Mouse (Mus musculus) forebrain, embryonic 11.5 days (tissue): Measurements from ENCODE around the gene Micu2. TPM values are rescaled to one million over a fixed set of nuclear protein-coding genes. Genes with fewer than 3 reads are reported as not detected.
"Not testable (repeated sequence)": the region's sequence is repeated elsewhere in the genome, so short reads cannot be mapped to it uniquely, and the experiment has no call there.

ENCODE experiments used
- ATAC-seq: fragments of 200-750 bp; cut with Nextera tagmentation; replicated peaks from 2 replicates; pipeline ENCODE4 v1.8.0; 2017; ENCODE audit warnings: moderate TSS enrichment; ENCODE audit not compliant: low FRiP score
- DNase-seq: peaks from one replicate; pipeline ENCODE4 v3.0.0-alpha.2; 2017; ENCODE audit warnings: low spot score
- H3K27ac ChIP-seq: fragments of 300-500 bp; sonication (generic); 2 replicates; pipeline ENCODE4 v1.5.1; 2014; ENCODE audit warnings: low read depth, low read length
- H3K27me3 ChIP-seq: fragments of 300-500 bp; sonication (generic); 2 replicates; pipeline ENCODE4 v1.6.1; 2014; ENCODE audit warnings: mild to moderate bottlenecking, low read length, mixed read lengths; ENCODE audit not compliant: control insufficient read depth, insufficient read depth
- H3K36me3 ChIP-seq: fragments of 300-500 bp; sonication (generic); 2 replicates; pipeline ENCODE4 v1.6.1; 2014; ENCODE audit warnings: mild to moderate bottlenecking, low read length, moderate library complexity, mixed read lengths; ENCODE audit not compliant: control insufficient read depth, insufficient read depth
- H3K4me1 ChIP-seq: fragments of 300-500 bp; sonication (generic); replicated peaks from 2 replicates; pipeline ENCODE4 v1.6.1; 2014; ENCODE audit warnings: low read length, mixed read lengths; ENCODE audit not compliant: control insufficient read depth, insufficient read depth
- H3K4me2 ChIP-seq: fragments of 300-500 bp; sonication (generic); 2 replicates; pipeline ENCODE4 v1.6.1; 2014; ENCODE audit warnings: low read depth, mild to moderate bottlenecking, low read length, moderate library complexity, mixed read lengths; ENCODE audit not compliant: severe bottlenecking
- H3K4me3 ChIP-seq: fragments of 300-500 bp; sonication (generic); 2 replicates; pipeline ENCODE4 v1.5.1; 2014; ENCODE audit warnings: low read depth, low read length
- H3K9ac ChIP-seq: fragments of 300-500 bp; sonication (generic); 2 replicates; pipeline ENCODE4 v1.6.1; 2014; ENCODE audit warnings: low read length
- H3K9me3 ChIP-seq: fragments of 300-500 bp; sonication (generic); 2 replicates; pipeline ENCODE4 v1.6.1; 2016; ENCODE audit warnings: low read length, mixed read lengths; ENCODE audit not compliant: control insufficient read depth
- WGBS: fragments of 180-500 bp; shearing (Covaris S2); extraction: QIAGEN DNeasy Blood & Tissue Kit; methylation state at CpG from one replicate; pipeline ENCODE4 v1.1.7; 2014; 5-methylcytosine and 5-hydroxymethylcytosine counted together
- polyA plus RNA-seq: library from polyadenylated mRNA; unstranded; fragments of >200 nt; fragmentation: Nextera tagmentation; extraction: Ambion mirVana; gene quantifications from 2 replicates; pipeline ENCODE4 v1.2.1, GENCODE M21; 2014

Micu2 gene
- polyA plus RNA-seq, 1 experiment from 2014 or later, result 52.7 TPM

DNA sequence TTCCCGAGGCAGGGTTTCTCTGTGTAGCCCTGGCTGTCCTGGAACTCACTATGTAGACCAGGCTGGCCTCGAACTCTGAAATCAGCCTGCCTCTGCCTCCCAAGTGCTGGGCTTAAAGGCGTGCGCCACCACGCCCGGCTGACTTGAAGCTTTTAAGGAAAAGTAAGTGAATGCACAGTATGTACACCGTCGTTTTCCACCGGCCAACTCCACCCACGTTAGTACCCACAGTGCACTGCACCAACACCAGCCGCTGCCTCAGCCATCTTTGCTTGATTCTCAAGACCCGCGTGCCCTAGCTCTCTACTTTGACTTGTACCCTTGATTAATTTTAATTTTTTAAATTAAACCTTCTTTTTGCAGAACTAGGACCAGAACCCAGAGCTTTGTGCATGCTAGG lies 64.4 kb downstream of the Micu2 start:
- DNase-seq, result no peak
- WGBS, result 96% methylated on average over 13 of the region's 13 CpGs
- ATAC-seq, result no peak
- no peak overlapping the region for H3K9ac ChIP-seq
- H3K27ac ChIP-seq, result no peak overlapping the region
- no peaks in the 10 kb centered on the region for H3K9me3 ChIP-seq
- no peak overlapping the region for H3K4me3 ChIP-seq
- H3K27me3 ChIP-seq, result no peaks in the 10 kb centered on the region
- no peaks in the 10 kb centered on the region for H3K4me1 ChIP-seq
- H3K36me3 ChIP-seq, result no peaks in the 10 kb centered on the region
- no peak overlapping the region for H3K4me2 ChIP-seq

DNA sequence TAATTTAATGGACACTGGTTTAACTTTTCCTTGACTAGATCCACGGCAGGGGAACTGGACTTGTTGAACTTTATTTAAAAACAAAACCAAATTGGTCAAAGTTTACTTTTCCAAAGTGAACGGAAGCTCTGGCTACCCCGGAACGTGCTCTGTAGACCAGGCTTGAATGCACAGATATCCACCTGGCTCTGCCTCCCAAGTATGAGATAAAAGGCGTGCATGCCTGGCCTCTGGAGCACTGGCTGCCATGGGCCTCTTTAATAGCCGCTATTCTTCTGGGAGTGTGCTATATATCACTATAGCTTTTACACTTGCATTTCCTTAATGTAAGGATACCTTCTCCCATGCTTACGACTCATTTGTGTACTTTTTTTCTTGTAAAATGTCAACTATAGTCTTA lies 65.5 kb downstream of the Micu2 start:
- 89% methylated on average over 7 of the region's 7 CpGs for WGBS

DNA sequence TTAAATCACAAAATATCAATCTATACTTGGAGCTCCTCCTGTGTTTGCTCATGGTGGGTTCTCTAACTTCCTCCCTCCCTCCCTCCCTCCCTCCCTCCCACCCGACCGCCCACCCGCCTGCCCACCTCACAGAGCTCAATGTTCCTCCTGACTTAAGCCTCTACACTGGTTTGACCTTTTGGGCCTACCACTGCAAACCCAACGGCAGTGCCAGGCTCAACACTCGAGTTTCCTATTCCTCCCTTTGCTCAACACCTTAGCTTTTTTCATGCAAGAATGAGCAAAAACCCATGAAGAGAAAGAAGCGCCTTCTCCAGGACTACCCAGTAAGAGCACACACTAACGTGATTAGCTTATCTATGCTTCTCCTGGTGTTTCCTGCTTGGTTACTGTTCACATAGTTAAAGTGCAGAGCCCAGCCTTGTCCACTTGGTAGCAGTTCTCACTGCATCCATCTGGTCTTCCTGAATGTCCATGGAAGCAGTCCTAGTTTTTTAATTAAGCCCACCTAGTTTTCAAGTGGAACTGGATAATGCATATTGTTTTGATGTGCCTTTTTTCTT lies 66.1 kb downstream of the Micu2 start:
- 71% methylated on average over 7 of the region's 7 CpGs for WGBS
- H3K4me1 ChIP-seq, result no peaks in the 10 kb centered on the region
- no peaks in the 10 kb centered on the region for H3K27me3 ChIP-seq
- no peaks in the 10 kb centered on the region for H3K9me3 ChIP-seq
- no peaks in the 10 kb centered on the region for H3K36me3 ChIP-seq
- no peak for ATAC-seq
- no peak overlapping the region for H3K27ac ChIP-seq
- no peak overlapping the region for H3K4me3 ChIP-seq
- DNase-seq, result no peak
- H3K9ac ChIP-seq, result no peak overlapping the region
- no peak overlapping the region for H3K4me2 ChIP-seq

More for the DNA sequence above, 65.5 kb downstream of the Micu2 start:
- H3K9me3 ChIP-seq, result no peaks in the 10 kb centered on the region
- H3K4me1 ChIP-seq, result no peaks in the 10 kb centered on the region
- no peak overlapping the region for H3K27ac ChIP-seq
- no peak overlapping the region for H3K4me3 ChIP-seq
- H3K36me3 ChIP-seq, result no peaks in the 10 kb centered on the region
- no peak for DNase-seq
- no peaks in the 10 kb centered on the region for H3K27me3 ChIP-seq
- no peak for ATAC-seq
- H3K9ac ChIP-seq, result no peak overlapping the region
- H3K4me2 ChIP-seq, result no peak overlapping the region

DNA sequence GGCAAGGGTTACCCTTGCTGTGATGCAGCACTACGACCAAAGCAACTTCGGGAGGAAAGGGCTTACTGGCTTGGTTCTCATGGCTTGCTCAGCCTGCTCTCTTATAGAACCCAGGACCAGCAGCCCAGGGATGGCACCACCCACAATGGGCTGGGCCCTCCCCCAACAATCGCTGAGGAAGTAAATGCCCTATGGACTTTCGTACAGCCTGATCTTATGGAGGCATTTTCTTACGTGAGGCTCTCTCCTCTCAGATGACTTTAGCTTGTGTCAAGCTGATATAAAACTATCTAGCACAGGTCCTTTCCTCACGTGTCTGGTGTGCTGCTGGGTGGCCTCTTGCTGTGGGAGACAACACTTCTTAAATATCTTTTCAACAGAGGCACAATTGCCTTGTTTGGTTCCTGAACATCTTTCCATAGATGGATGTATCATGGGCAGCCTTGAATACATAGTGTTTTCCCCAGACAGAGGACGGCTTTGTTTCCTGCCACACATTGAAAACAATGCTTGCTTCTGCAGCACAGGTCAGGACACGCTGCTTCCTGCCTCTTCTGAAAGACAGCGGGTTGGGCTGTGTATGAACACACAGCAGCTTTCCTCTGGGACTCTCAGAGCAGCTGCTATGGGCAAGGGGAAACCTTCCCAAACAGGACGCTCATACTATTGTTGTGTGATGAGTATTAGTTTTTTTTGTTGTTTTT lies 77.5 kb downstream of the Micu2 start:
- no peak overlapping the region for H3K9ac ChIP-seq
- H3K4me3 ChIP-seq, result no peak overlapping the region
- 52% methylated on average over 10 of the region's 10 CpGs for WGBS
- H3K27ac ChIP-seq, result peak overlapping the region; percentile 54; the same call in 1 of the 2 replicates
- ATAC-seq (no peak), DNase-seq (no peak)
- H3K4me1 ChIP-seq, result no peaks in the 10 kb centered on the region
- no peaks in the 10 kb centered on the region for H3K27me3 ChIP-seq
- no peak overlapping the region for H3K4me2 ChIP-seq
- no peaks in the 10 kb centered on the region; the same call in 1 of the 2 replicates for H3K9me3 ChIP-seq
- H3K36me3 ChIP-seq, result peaks cover 6% of the 10 kb centered on the region; the same call in 1 of the 2 replicates

DNA sequence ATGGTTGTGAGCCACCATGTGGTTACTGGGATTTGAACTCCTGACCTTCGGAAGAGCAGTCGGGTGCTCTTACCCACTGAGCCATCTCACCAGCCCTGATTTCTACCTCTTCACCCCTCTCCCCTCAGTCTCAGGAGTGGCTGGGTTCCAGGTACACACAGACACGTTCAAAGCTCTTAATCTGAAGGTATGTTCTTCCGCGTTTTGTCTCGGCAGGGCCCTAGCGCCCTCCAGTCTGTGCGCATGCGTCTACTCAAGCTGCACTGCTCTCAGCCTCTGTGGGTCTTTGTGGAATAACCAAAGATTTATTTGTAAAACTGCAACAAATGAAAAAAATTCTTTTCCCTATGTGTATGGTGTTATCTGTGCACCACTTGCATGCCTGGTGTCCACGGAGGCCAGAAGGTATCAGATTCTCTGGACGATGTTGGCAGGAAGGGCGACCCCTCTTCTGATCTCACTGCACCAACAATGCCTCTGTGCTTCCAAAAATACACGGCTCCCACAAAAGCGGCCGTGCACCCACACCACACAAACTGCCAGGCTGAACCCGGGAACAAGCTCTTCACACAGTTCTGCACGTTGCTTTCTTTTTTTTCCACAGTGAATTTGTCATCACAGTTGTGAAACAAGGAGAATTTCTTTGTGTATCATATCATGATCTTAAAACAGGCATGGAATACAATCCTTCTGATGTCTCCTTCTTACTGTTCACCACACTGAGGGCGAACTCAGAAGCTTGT lies 78.3 kb downstream of the Micu2 start:
- H3K4me1 ChIP-seq, result no peaks in the 10 kb centered on the region
- no peak overlapping the region for H3K9ac ChIP-seq
- no peaks in the 10 kb centered on the region for H3K27me3 ChIP-seq
- H3K4me2 ChIP-seq, result no peak overlapping the region
- peaks cover 6% of the 10 kb centered on the region; the same call in 1 of the 2 replicates for H3K36me3 ChIP-seq
- no peaks in the 10 kb centered on the region; the same call in 1 of the 2 replicates for H3K9me3 ChIP-seq
- WGBS, result 88% methylated on average over 18 of the region's 18 CpGs
- DNase-seq (no peak), ATAC-seq (no peak)
- peak overlapping the region; percentile 54; the same call in 1 of the 2 replicates for H3K27ac ChIP-seq
- no peak overlapping the region for H3K4me3 ChIP-seq

DNA sequence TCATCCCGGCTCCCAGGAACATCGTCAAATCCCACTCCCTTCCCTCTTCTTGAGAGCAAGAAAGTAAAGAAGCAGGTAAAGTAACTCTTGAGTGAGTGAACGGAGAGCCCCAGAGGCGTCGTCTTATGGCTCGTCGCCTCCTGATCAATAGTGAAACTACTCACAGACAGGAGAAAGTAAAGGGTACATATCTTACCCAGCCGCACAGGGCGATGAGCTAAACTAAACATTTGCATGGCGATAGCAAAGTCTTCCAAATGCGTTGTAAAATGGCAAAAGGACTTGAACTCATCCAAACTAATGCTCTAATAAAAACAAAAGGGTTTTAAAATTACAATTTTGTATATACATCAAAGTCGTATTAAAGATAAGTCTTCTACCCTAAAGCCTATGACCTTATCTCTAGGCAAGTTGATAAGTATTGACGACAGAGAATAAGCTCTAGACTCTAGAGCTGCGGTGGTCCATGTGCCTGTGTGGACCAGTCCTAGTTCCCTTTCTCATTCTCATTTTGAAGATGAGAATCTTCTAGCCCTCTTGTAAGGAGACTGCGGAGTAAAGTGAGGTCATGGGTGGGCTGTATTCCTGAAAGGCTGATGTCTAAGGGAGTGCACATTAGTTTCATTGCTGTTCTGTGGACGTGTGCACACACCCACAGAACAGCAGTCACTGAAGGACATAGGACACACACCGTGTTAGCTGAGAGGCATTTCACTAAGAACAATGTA lies 79.8 kb downstream of the Micu2 start:
- WGBS, result 95% methylated on average over 17 of the region's 17 CpGs
- Histone ChIP-seq H3K4me3 (no peak overlapping the region), H3K27me3 (no peaks in the 10 kb centered on the region), H3K36me3 (peaks cover 6% of the 10 kb centered on the region; the same call in 1 of the 2 replicates), H3K9ac (no peak overlapping the region), H3K9me3 (no peaks in the 10 kb centered on the region; the same call in 1 of the 2 replicates), H3K4me2 (no peak overlapping the region), H3K27ac (no peak overlapping the region), H3K4me1 (no peaks in the 10 kb centered on the region)
- DNase-seq (no peak), ATAC-seq (no peak)

DNA sequence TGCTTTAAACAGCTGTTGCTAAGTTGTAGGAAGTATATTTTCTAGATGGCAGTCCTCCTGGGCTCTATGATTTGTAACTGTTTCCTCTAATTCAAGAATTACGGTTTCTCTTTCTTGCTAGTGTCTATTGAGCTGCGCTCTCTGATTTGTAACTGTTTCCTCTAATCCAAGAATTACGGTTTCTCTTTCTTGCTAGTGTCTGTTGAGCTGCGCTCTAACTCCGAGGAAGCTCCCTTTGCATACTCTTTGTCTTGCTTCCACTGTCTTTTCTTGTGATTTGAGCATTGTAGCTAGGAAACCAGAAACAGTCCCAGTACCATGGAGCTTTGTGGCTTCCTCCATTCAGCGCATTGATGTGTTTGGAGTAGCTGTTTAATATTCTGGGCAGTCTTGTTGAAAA lies 83.7 kb downstream of the Micu2 start:
- Histone ChIP-seq H3K27me3 (no peaks in the 10 kb centered on the region), H3K9me3 (no peaks in the 10 kb centered on the region), H3K4me2 (no peak overlapping the region), H3K27ac (no peak overlapping the region), H3K36me3 (no peaks in the 10 kb centered on the region), H3K4me1 (no peaks in the 10 kb centered on the region), H3K4me3 (no peak overlapping the region), H3K9ac (no peak overlapping the region)
- no peak for ATAC-seq
- no peak for DNase-seq
- WGBS, result 66% methylated on average over 6 of the region's 6 CpGs

DNA sequence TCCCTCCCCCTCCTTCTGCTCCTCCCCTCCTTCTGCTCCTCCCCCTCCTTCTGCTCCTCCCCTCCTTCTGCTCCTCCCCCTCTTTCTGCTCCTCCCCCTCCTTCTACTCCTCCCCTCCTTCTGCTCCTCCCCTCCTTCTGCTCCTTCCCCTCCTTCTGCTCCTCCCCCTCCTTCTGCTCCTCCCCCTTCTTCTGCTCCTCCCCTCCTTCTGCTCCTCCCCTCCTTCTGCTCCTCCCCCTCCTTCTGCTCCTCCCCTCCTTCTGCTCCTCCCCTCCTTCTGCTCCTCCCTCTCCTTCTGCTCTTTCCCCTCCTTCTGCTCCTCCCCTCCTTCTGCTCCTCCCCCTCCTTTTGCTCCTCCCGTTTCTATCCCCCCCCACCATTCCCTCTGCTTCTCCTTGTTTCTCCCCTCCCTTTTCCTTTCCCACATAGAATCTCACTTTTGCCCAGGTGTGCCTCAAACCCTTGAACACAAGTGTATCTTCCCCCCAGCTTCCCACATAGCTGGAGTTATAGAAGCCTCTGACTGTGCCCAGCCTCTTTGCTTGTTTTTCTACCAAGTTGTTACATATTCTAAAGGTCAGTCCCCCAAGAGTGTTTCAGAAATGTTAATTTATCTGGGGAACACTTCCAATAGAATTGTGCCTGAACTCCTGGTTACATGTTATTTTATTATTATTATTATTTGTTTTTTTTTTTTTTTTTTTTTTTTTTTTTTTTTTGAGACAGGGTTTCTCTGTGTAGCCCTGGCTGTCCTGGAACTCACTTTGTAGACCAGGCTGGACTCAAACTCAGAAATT lies 86.7 kb downstream of the Micu2 start:
- DNase-seq, H3K9ac ChIP-seq, H3K27ac ChIP-seq, H3K9me3 ChIP-seq, H3K4me1 ChIP-seq, H3K4me3 ChIP-seq, H3K4me2 ChIP-seq, H3K27me3 ChIP-seq, ATAC-seq, H3K36me3 ChIP-seq: not testable (repeated sequence)
- 58% methylated on average over 1 of the region's 1 CpGs for WGBS
